ENCODE assay signal across 10 mouse cellular contexts in genomic region chr2:122367701-122368080, GRCm38 (mm10). TPM values are rescaled to one million over a fixed set of nuclear protein-coding genes. Genes with fewer than 3 reads are reported as not detected.
A peak's percentile ranks its signal among the peaks of the same experiment; 100 is the strongest.
DNase-seq lines count a peak whose midpoint lies in the region; ATAC-seq and TF ChIP-seq lines count a peak whose summit lies in the region.
"Had no signal": no experiment of that assay in that cellular context is flagged by ENCODE, and none has a peak within 500 bp of the region (broad histone marks: within the 10 kb centered on the region; RNA-seq: fewer than 3 reads in every experiment).

No protein-coding gene starts in this region.

- DNase-seq in heart, embryonic 10.5 days (ENCODE audit: low spot score) = no peak
- no peak for DNase-seq in heart, postnatal 25 days (ENCODE audit: low spot score)
- no peak for DNase-seq in right cerebral cortex, adult 2 months (ENCODE audit: low spot score in 2 of 2)
- no peak for DNase-seq in adrenal gland, postnatal 25 days
- DNase-seq in thymus, postnatal 25 days = no peak

- H3K36me3 ChIP-seq in heart, embryonic 10.5 days = peaks cover 14% of the 10 kb centered on the region; the same call in 1 of the 2 replicates
- H3K36me3 ChIP-seq in C2C12 (ENCODE audit: control insufficient read depth, insufficient read depth) = peaks cover 26% of the 10 kb centered on the region
- H3K36me3 ChIP-seq in forebrain, embryonic 12.5 days (replicated peaks) = peaks cover 18% of the 10 kb centered on the region
- peaks cover 18% of the 10 kb centered on the region for H3K36me3 ChIP-seq in liver, embryonic 12.5 days

- WGBS in heart, embryonic 10.5 days = 17% methylated on average over 4 of the region's 4 CpGs
- WGBS in forebrain, embryonic 12.5 days = 14% methylated on average over 4 of the region's 4 CpGs
- WGBS in liver, embryonic 12.5 days (ENCODE audit: insufficient replicate concordance) = 35% methylated on average over 4 of the region's 4 CpGs

- peak overlapping the region; percentile 89 for H3K4me2 ChIP-seq in forebrain, embryonic 12.5 days
- peak overlapping the region; percentile 99 for H3K4me2 ChIP-seq in liver, embryonic 12.5 days

- intact Hi-C loops in heart, postnatal 25 days (cut with DNase I) = loop anchor here (2.0 to 10.0 kb wide), 2 partner anchors 19 to 173 kb away; no protein-coding TSS in a partner anchor

- peak overlapping the region; percentile 95 for H3K9ac ChIP-seq in forebrain, embryonic 12.5 days
- peak overlapping the region; percentile 93 for H3K9ac ChIP-seq in liver, embryonic 12.5 days

- H3K4me3 ChIP-seq in heart, embryonic 10.5 days = peak overlapping the region; percentile 89
- H3K4me3 ChIP-seq in C2C12 (ENCODE audit: insufficient read depth, poor library complexity, severe bottlenecking) = peak overlapping the region; percentile 74
- peak overlapping the region; percentile 92 for H3K4me3 ChIP-seq in forebrain, embryonic 12.5 days (replicated peaks)
- H3K4me3 ChIP-seq in liver, embryonic 12.5 days = peak overlapping the region; percentile 85

- H3K79me3 ChIP-seq in C2C12 (ENCODE audit: low read depth) = peaks cover 41% of the 10 kb centered on the region

- H3K9me3 ChIP-seq in heart, embryonic 10.5 days = no peaks in the 10 kb centered on the region
- H3K9me3 ChIP-seq in forebrain, embryonic 12.5 days = no peaks in the 10 kb centered on the region
- no peaks in the 10 kb centered on the region for H3K9me3 ChIP-seq in liver, embryonic 12.5 days (replicated peaks)

- H3K27ac ChIP-seq in heart, embryonic 10.5 days = peak overlapping the region; percentile 96
- no peak overlapping the region for H3K27ac ChIP-seq in forebrain, embryonic 12.5 days
- H3K27ac ChIP-seq in liver, embryonic 12.5 days = no peak overlapping the region

- peak overlapping the region; percentile 92 for H3ac ChIP-seq in C2C12 (ENCODE audit: control insufficient read depth, insufficient read length, low read depth)

- H3K27me3 ChIP-seq in heart, embryonic 10.5 days (ENCODE audit: insufficient read depth, poor library complexity, severe bottlenecking) = peaks cover 14% of the 10 kb centered on the region
- H3K27me3 ChIP-seq in C2C12 (ENCODE audit: control insufficient read depth, insufficient read depth, insufficient read length) = no peaks in the 10 kb centered on the region
- H3K27me3 ChIP-seq in forebrain, embryonic 12.5 days = peaks cover 13% of the 10 kb centered on the region
- H3K27me3 ChIP-seq in liver, embryonic 12.5 days (replicated peaks) = peaks cover 2% of the 10 kb centered on the region; the same call in 1 of the 2 replicates

- no peak for ATAC-seq in forebrain, embryonic 12.5 days (ENCODE audit: low FRiP score)
- ATAC-seq in liver, embryonic 12.5 days = no peak

- TF ChIP-seq CTCF in C2C12 (IDR thresholded peaks at IDR 0.05; ENCODE audit: control insufficient read depth, insufficient read depth, insufficient read length) = no peak

- peaks cover 34% of the 10 kb centered on the region for H3K4me1 ChIP-seq in heart, embryonic 10.5 days
- H3K4me1 ChIP-seq in forebrain, embryonic 12.5 days = peaks cover 34% of the 10 kb centered on the region
- peaks cover 72% of the 10 kb centered on the region for H3K4me1 ChIP-seq in liver, embryonic 12.5 days

- H3K79me2 ChIP-seq in C2C12 (ENCODE audit: control insufficient read depth, insufficient read depth) = peaks cover 60% of the 10 kb centered on the region

TF ChIP-seq in C2C12, 6 proteins besides CTCF, POLR2A, EP300 and RAD21:
- no peak for TF ChIP-seq MYOD1 (IDR thresholded peaks at IDR 0.05; ENCODE audit: control insufficient read depth, insufficient read length, low read depth)
- TF ChIP-seq MYOG (IDR thresholded peaks at IDR 0.05; ENCODE audit: control insufficient read depth, extremely low read depth, insufficient read length) = no peak

RNA-seq across cellular contexts. Expression of gene Shf, which starts 1.3 kb away (rescaled TPM):
- polyA plus RNA-seq in heart, embryonic 10.5 days (2016; fragmentation: Nextera tagmentation; extraction: Ambion mirVana) = 3.2 and 5.4 TPM in 2 replicates
- 1 to 10 TPM; 3.7 to 6.6 TPM for total RNA-seq in heart, postnatal 25 days (2021)
- polyA plus RNA-seq in C2C12 (2012; fragmentation: generic; extraction: Trizol) = 38.7 TPM
- 5.1 and 6.8 TPM in 2 replicates for polyA plus RNA-seq in forebrain, embryonic 12.5 days (2016; fragmentation: Nextera tagmentation; extraction: Ambion mirVana)
- 2.0 TPM in 2 replicates for polyA plus RNA-seq in liver, embryonic 12.5 days (2016; fragmentation: Nextera tagmentation; extraction: Ambion mirVana)
- total RNA-seq in adrenal gland, postnatal 25 days (2021) = 5.8 and 11.4 TPM in 2 replicates

RNA-seq across cellular contexts. Expression of gene Duox1, which starts 52.2 kb away (rescaled TPM):
- 0.02 TPM in 1 of 2 replicates, not detected in the other for polyA plus RNA-seq in heart, embryonic 10.5 days (2016; fragmentation: Nextera tagmentation; extraction: Ambion mirVana)
- under 1 TPM; 0.20 to 0.23 TPM for total RNA-seq in heart, postnatal 25 days (2021)
- 0.14 TPM for polyA plus RNA-seq in C2C12 (2012; fragmentation: generic; extraction: Trizol)
- polyA plus RNA-seq in forebrain, embryonic 12.5 days (2016; fragmentation: Nextera tagmentation; extraction: Ambion mirVana) = 0.04 and 0.08 TPM in 2 replicates
- polyA plus RNA-seq in liver, embryonic 12.5 days (2016; fragmentation: Nextera tagmentation; extraction: Ambion mirVana) = not detected in 2 replicates
- not detected in 2 replicates for total RNA-seq in adrenal gland, postnatal 25 days (2021)
- total RNA-seq: layer of hippocampus, postnatal 14 days had no signal
- polyA plus RNA-seq: CD4-positive, CD25-positive, alpha-beta regulatory T cell, adult 4 months had no signal

RNA-seq across cellular contexts. Expression of gene Duoxa1, which starts 54.2 kb away (rescaled TPM):
- polyA plus RNA-seq in heart, embryonic 10.5 days (2016; fragmentation: Nextera tagmentation; extraction: Ambion mirVana) = not detected in 2 replicates
- total RNA-seq in heart, postnatal 25 days (2021) = under 1 TPM; 0.28 to 0.29 TPM
- 7.9 TPM for polyA plus RNA-seq in C2C12 (2012; fragmentation: generic; extraction: Trizol)
- 0.17 TPM in 1 of 2 replicates, not detected in the other for polyA plus RNA-seq in forebrain, embryonic 12.5 days (2016; fragmentation: Nextera tagmentation; extraction: Ambion mirVana)
- not detected in 2 replicates for polyA plus RNA-seq in liver, embryonic 12.5 days (2016; fragmentation: Nextera tagmentation; extraction: Ambion mirVana)
- not detected in 2 replicates for total RNA-seq in adrenal gland, postnatal 25 days (2021)
- total RNA-seq: layer of hippocampus, postnatal 14 days had no signal
- polyA plus RNA-seq: CD4-positive, CD25-positive, alpha-beta regulatory T cell, adult 4 months had no signal

RNA-seq across cellular contexts. Expression of gene Slc28a2, which starts 58.6 kb away (rescaled TPM):
- polyA plus RNA-seq in heart, embryonic 10.5 days (2016; fragmentation: Nextera tagmentation; extraction: Ambion mirVana) = 0.10 and 0.26 TPM in 2 replicates
- 10 to 100 TPM; 18.8 to 23.8 TPM for total RNA-seq in heart, postnatal 25 days (2021)
- 0.01 TPM for polyA plus RNA-seq in C2C12 (2012; fragmentation: generic; extraction: Trizol)
- polyA plus RNA-seq in forebrain, embryonic 12.5 days (2016; fragmentation: Nextera tagmentation; extraction: Ambion mirVana) = not detected in 2 replicates
- polyA plus RNA-seq in liver, embryonic 12.5 days (2016; fragmentation: Nextera tagmentation; extraction: Ambion mirVana) = 0.31 and 0.35 TPM in 2 replicates
- 1.4 and 2.0 TPM in 2 replicates for total RNA-seq in adrenal gland, postnatal 25 days (2021)
- total RNA-seq: layer of hippocampus, postnatal 14 days had no signal
